Mouse (Mus musculus): ENCODE measurements at regions not wholly inside any gene's neighbourhood (a gene's known extent, or its start where the extent isn't known, plus 50 kb on each side); places are given as distances from the start of the nearest gene placed in this dataset.

GRCm38 (mm10) chr6:108963295-108963694, 134.9 kb downstream of the Edem1 start:
- Histone ChIP-seq H3K4me2 (replicated peaks) (no peak overlapping the region), H3K9me3 (ENCODE audit: control insufficient read depth, low read length) (no peaks in the 10 kb centered on the region), H3K4me1 (replicated peaks; ENCODE audit: control insufficient read depth, insufficient read depth, low read length) (no peaks in the 10 kb centered on the region), H3K9ac (no peak overlapping the region), H3K36me3 (replicated peaks; ENCODE audit: control insufficient read depth, insufficient read depth) (no peaks in the 10 kb centered on the region), H3K4me3 (replicated peaks; ENCODE audit: low read length) (no peak overlapping the region), H3K27ac (no peak overlapping the region), H3K27me3 (ENCODE audit: control insufficient read depth, insufficient read depth, low read length) (no peaks in the 10 kb centered on the region)
- ATAC-seq (ENCODE audit: low FRiP score) (peak; percentile 31; the same call in 1 of the 2 replicates), DNase-seq (ENCODE audit: low spot score) (peak; percentile 88)
- WGBS: 19% methylated on average over 2 of the region's 2 CpGs

GRCm38 (mm10) chr6:108969477-108970176, 141.2 kb downstream of the Edem1 start:
- no peak overlapping the region for H3K4me2 ChIP-seq (replicated peaks)
- WGBS: 44% methylated on average over 4 of the region's 4 CpGs
- H3K36me3 ChIP-seq (replicated peaks; ENCODE audit: control insufficient read depth, insufficient read depth): no peaks in the 10 kb centered on the region
- no peaks in the 10 kb centered on the region for H3K4me1 ChIP-seq (replicated peaks; ENCODE audit: control insufficient read depth, insufficient read depth, low read length)
- H3K27me3 ChIP-seq (ENCODE audit: control insufficient read depth, insufficient read depth, low read length): no peaks in the 10 kb centered on the region
- DNase-seq (ENCODE audit: low spot score) (peak; percentile 57), ATAC-seq (ENCODE audit: low FRiP score) (peak; percentile 59; the same call in 1 of the 2 replicates)
- no peak overlapping the region for H3K4me3 ChIP-seq (replicated peaks; ENCODE audit: low read length)
- H3K9ac ChIP-seq: no peak overlapping the region
- no peaks in the 10 kb centered on the region for H3K9me3 ChIP-seq (ENCODE audit: control insufficient read depth, low read length)
- H3K27ac ChIP-seq: no peak overlapping the region

- Histone ChIP-seq H3K36me3 (replicated peaks; ENCODE audit: control insufficient read depth, insufficient read depth) (no peaks in the 10 kb centered on the region), H3K4me3 (replicated peaks; ENCODE audit: low read length) (no peak overlapping the region), H3K9me3 (ENCODE audit: control insufficient read depth, low read length) (no peaks in the 10 kb centered on the region), H3K4me2 (replicated peaks) (no peak overlapping the region), H3K27me3 (ENCODE audit: control insufficient read depth, insufficient read depth, low read length) (no peaks in the 10 kb centered on the region), H3K9ac (no peak overlapping the region), H3K27ac (no peak overlapping the region), H3K4me1 (replicated peaks; ENCODE audit: control insufficient read depth, insufficient read depth, low read length) (no peaks in the 10 kb centered on the region)
- WGBS: 69% methylated on average over 4 of the region's 4 CpGs
- ATAC-seq (ENCODE audit: low FRiP score) (no peak), DNase-seq (ENCODE audit: low spot score) (no peak)
Measured at GRCm38 (mm10) chr6:108971415-108972089, 143.1 kb downstream of the Edem1 start.

DNA sequence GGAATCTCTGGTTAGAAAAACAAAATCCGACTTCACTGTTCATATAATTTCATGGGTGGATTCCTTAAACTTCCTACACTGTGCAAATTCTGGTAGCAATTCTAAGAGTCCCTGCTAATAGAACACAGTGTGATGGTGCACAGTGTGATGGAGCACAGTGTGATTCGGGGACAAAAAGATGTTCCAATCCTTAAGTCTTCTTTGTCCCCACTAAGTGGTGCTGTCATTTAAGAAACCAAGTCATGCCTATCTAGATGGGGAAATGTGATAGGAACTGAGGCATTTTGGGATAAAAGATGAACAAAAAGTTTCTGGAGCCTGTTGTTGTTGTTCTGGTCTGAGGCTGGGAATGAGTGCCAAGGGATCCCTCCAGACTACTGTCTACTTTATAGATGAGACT, 145.3 kb downstream of the Edem1 start:
- DNase-seq (ENCODE audit: low spot score): no peak

DNA sequence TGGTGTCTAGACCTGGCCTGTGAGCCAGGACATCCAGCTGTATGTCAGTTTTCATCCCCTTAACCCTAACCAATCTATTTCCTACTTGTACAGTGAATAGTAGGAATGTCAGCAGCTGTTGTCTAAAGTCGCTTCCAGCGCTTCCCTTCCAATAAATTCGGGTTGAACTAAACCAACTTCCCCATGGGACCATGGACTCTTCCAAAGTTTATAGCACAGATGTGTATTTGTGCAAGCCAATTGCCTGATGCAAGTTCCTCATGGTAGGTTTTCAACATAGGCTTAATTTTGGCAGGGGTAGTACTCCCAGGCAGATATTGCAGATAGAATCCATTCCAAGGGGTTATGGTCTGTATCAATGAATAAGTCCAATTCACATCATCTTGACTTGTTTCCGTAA, 161.1 kb downstream of the Edem1 start:
- no peak for DNase-seq (ENCODE audit: low spot score)
- 94% methylated on average over 4 of the region's 4 CpGs for WGBS
- no peak for ATAC-seq (ENCODE audit: low FRiP score)
- H3K9ac ChIP-seq: no peak overlapping the region
- no peak overlapping the region for H3K4me2 ChIP-seq (replicated peaks)
- no peaks in the 10 kb centered on the region for H3K9me3 ChIP-seq (ENCODE audit: control insufficient read depth, low read length)
- no peaks in the 10 kb centered on the region for H3K4me1 ChIP-seq (replicated peaks; ENCODE audit: control insufficient read depth, insufficient read depth, low read length)
- H3K36me3 ChIP-seq (replicated peaks; ENCODE audit: control insufficient read depth, insufficient read depth): no peaks in the 10 kb centered on the region
- no peak overlapping the region for H3K4me3 ChIP-seq (replicated peaks; ENCODE audit: low read length)
- no peak overlapping the region for H3K27ac ChIP-seq
- H3K27me3 ChIP-seq (ENCODE audit: control insufficient read depth, insufficient read depth, low read length): no peaks in the 10 kb centered on the region

More for the DNA sequence above, 145.3 kb downstream of the Edem1 start:
- no peaks in the 10 kb centered on the region for H3K4me1 ChIP-seq (replicated peaks; ENCODE audit: control insufficient read depth, insufficient read depth, low read length)
- no peaks in the 10 kb centered on the region for H3K36me3 ChIP-seq (replicated peaks; ENCODE audit: control insufficient read depth, insufficient read depth)
- no peak for ATAC-seq (ENCODE audit: low FRiP score)
- H3K9ac ChIP-seq: no peak overlapping the region
- H3K27ac ChIP-seq: no peak overlapping the region
- H3K27me3 ChIP-seq (ENCODE audit: control insufficient read depth, insufficient read depth, low read length): no peaks in the 10 kb centered on the region
- H3K4me2 ChIP-seq (replicated peaks): no peak overlapping the region
- H3K9me3 ChIP-seq (ENCODE audit: control insufficient read depth, low read length): no peaks in the 10 kb centered on the region
- WGBS: 92% methylated on average over 2 of the region's 2 CpGs
- no peak overlapping the region for H3K4me3 ChIP-seq (replicated peaks; ENCODE audit: low read length)

DNA sequence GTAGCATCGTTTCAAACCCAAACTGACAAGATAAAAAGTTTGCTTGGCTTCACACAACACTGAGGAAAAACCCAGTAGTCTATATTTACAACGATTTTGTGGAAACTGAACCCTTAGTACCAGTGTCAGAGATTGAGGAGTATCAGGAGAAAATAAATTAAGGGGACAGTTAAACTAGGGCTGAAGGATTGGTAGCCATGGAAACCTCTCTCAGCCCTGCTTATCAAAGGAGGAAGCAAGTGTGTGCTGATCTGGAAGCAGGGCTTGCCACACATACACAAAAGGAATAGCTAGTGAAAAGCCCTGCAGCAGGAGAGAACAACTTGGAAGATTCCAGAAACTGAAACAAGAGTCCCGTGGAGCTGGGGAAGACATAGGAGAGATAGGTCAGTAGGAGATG, 165.3 kb downstream of the Edem1 start:
- no peak overlapping the region for H3K27ac ChIP-seq
- no peak overlapping the region for H3K4me2 ChIP-seq (replicated peaks)
- H3K27me3 ChIP-seq (ENCODE audit: control insufficient read depth, insufficient read depth, low read length): no peaks in the 10 kb centered on the region
- no peak overlapping the region for H3K9ac ChIP-seq
- no peak overlapping the region for H3K4me3 ChIP-seq (replicated peaks; ENCODE audit: low read length)
- 42% methylated on average over 3 of the region's 3 CpGs for WGBS
- no peak for DNase-seq (ENCODE audit: low spot score)
- H3K36me3 ChIP-seq (replicated peaks; ENCODE audit: control insufficient read depth, insufficient read depth): no peaks in the 10 kb centered on the region
- ATAC-seq (ENCODE audit: low FRiP score): no peak
- H3K4me1 ChIP-seq (replicated peaks; ENCODE audit: control insufficient read depth, insufficient read depth, low read length): no peaks in the 10 kb centered on the region
- H3K9me3 ChIP-seq (ENCODE audit: control insufficient read depth, low read length): no peaks in the 10 kb centered on the region

GRCm38 (mm10) chr6:109004443-109004842, 176.0 kb downstream of the Edem1 start:
- Histone ChIP-seq H3K27ac (no peak overlapping the region), H3K27me3 (ENCODE audit: control insufficient read depth, insufficient read depth, low read length) (no peaks in the 10 kb centered on the region), H3K9ac (no peak overlapping the region), H3K36me3 (replicated peaks; ENCODE audit: control insufficient read depth, insufficient read depth) (no peaks in the 10 kb centered on the region), H3K4me1 (replicated peaks; ENCODE audit: control insufficient read depth, insufficient read depth, low read length) (0 out of 2 replicates have a peak, but pooled peaks cover 4% of the 10 kb centered on the region), H3K4me3 (replicated peaks; ENCODE audit: low read length) (no peak overlapping the region), H3K9me3 (ENCODE audit: control insufficient read depth, low read length) (no peaks in the 10 kb centered on the region), H3K4me2 (replicated peaks) (no peak overlapping the region)
- ATAC-seq (ENCODE audit: low FRiP score) (no peak), DNase-seq (ENCODE audit: low spot score) (no peak)
- WGBS: 61% methylated on average over 2 of the region's 2 CpGs

GRCm38 (mm10) chr6:109009364-109009763, 180.9 kb downstream of the Edem1 start:
- 89% methylated on average over 3 of the region's 3 CpGs for WGBS
- Histone ChIP-seq H3K9ac (no peak overlapping the region), H3K27ac (no peak overlapping the region), H3K27me3 (ENCODE audit: control insufficient read depth, insufficient read depth, low read length) (no peaks in the 10 kb centered on the region), H3K4me2 (replicated peaks) (no peak overlapping the region), H3K9me3 (ENCODE audit: control insufficient read depth, low read length) (no peaks in the 10 kb centered on the region), H3K36me3 (replicated peaks; ENCODE audit: control insufficient read depth, insufficient read depth) (no peaks in the 10 kb centered on the region), H3K4me1 (replicated peaks; ENCODE audit: control insufficient read depth, insufficient read depth, low read length) (0 out of 2 replicates have a peak, but pooled peaks cover 2% of the 10 kb centered on the region), H3K4me3 (replicated peaks; ENCODE audit: low read length) (no peak overlapping the region)
- DNase-seq (ENCODE audit: low spot score) (no peak), ATAC-seq (ENCODE audit: low FRiP score) (no peak)

GRCm38 (mm10) chr6:109009793-109010192, 181.4 kb downstream of the Edem1 start:
- H3K4me3 ChIP-seq (replicated peaks; ENCODE audit: low read length): no peak overlapping the region
- no peaks in the 10 kb centered on the region for H3K36me3 ChIP-seq (replicated peaks; ENCODE audit: control insufficient read depth, insufficient read depth)
- H3K27ac ChIP-seq: no peak overlapping the region
- H3K4me1 ChIP-seq (replicated peaks; ENCODE audit: control insufficient read depth, insufficient read depth, low read length): no peaks in the 10 kb centered on the region
- DNase-seq (ENCODE audit: low spot score) (no peak), ATAC-seq (ENCODE audit: low FRiP score) (no peak)
- 43% methylated on average over 4 of the region's 4 CpGs for WGBS
- no peak overlapping the region for H3K4me2 ChIP-seq (replicated peaks)
- H3K9me3 ChIP-seq (ENCODE audit: control insufficient read depth, low read length): no peaks in the 10 kb centered on the region
- H3K9ac ChIP-seq: no peak overlapping the region
- no peaks in the 10 kb centered on the region for H3K27me3 ChIP-seq (ENCODE audit: control insufficient read depth, insufficient read depth, low read length)

All from hindbrain, embryonic 14.5 days (tissue).